Mouse (Mus musculus) gastrocnemius, adult 2 months (tissue): Measurements from ENCODE around the gene Gfer. TPM values are rescaled to one million over a fixed set of nuclear protein-coding genes. Genes with fewer than 3 reads are reported as not detected.
"Not testable (repeated sequence)": the region's sequence is repeated elsewhere in the genome, so short reads cannot be mapped to it uniquely, and the experiment has no call there.

ENCODE experiments used
- DNase-seq: peaks from one replicate; pipeline ENCODE4 v3.0.0; 2022
- H3K27ac ChIP-seq: fragments of 200-600 bp; 2 replicates; pipeline ENCODE4 v1.8.1; 2022; ENCODE audit warnings: mild to moderate bottlenecking
- H3K4me3 ChIP-seq: fragments of 200-600 bp; 2 replicates; pipeline ENCODE4 v1.8.1; 2022; ENCODE audit warnings: mild to moderate bottlenecking, moderate library complexity
- CTCF ChIP-seq: fragments of 200-600 bp; IDR thresholded peaks from 2 replicates; pipeline ENCODE4 v1.8.1; 2022; ENCODE audit warnings: antibody characterized with exemption, mild to moderate bottlenecking, moderate library complexity
- intact Hi-C: fragments of 180-260 bp; cut with DNase I; formaldehyde crosslinking; loops from one replicate; pipeline ENCODE4 v1.15.1; 2025
- total RNA-seq, 2 experiments: library from RNA; stranded (reverse); gene quantifications; 2 replicates each; pipeline ENCODE4 v1.2.3; 2021

The Gfer gene
- total RNA-seq, 2 experiments from 2014 or later, result 32.8 to 37.5 TPM

- DNase-seq, result no peak
- no peak for TF ChIP-seq CTCF
- intact Hi-C loops, result no loop called here
Observed at GRCm38 (mm10) chr17:24670246-24670844, 25.6 kb downstream of the Gfer start.

GRCm38 (mm10) chr17:24669545-24670245, 26.3 kb downstream of the Gfer start, which contains the start of gene Zfp598:
Gene Zfp598, plus strand, starts transcription at chr17:24669687.
- peak; percentile 98 for DNase-seq
- intact Hi-C loops, result loop anchor here (5.0 to 10.0 kb wide), 2 partner anchors 55 to 127 kb away; no protein-coding TSS in a partner anchor
- Histone ChIP-seq H3K27ac (peak within 1 kb of the TSS; percentile 96), H3K4me3 (peak within 1 kb of the TSS; percentile 100)
- peak; percentile 48 for TF ChIP-seq CTCF

More at GRCm38 (mm10) chr17:24670246-24670844, 25.6 kb downstream of the Gfer start:
- Histone ChIP-seq H3K4me3 (peak overlapping the region; percentile 100), H3K27ac (peak overlapping the region; percentile 96)

- Histone ChIP-seq H3K27ac (peak overlapping the region; percentile 96), H3K4me3 (peak overlapping the region; percentile 100)
- intact Hi-C loops, result loop anchor here (5.0 to 10.0 kb wide), 2 partner anchors 54 to 127 kb away; no protein-coding TSS in a partner anchor
- DNase-seq, result not testable (repeated sequence)
Observed at GRCm38 (mm10) chr17:24669214-24669544, 26.8 kb downstream of the Gfer start.

- 0 out of 2 replicates have a peak overlapping the region, but pooled peaks have one; percentile 12 for H3K27ac ChIP-seq
- H3K4me3 ChIP-seq, result no peak overlapping the region
- DNase-seq, result peak; percentile 69
- peak; percentile 75 for TF ChIP-seq CTCF
- intact Hi-C loops, result loop anchor here (5.0 to 10.0 kb wide), 2 partner anchors 53 to 125 kb away; no protein-coding TSS in a partner anchor
Observed at GRCm38 (mm10) chr17:24667416-24667815, 28.5 kb downstream of the Gfer start.

GRCm38 (mm10) chr17:24667011-24667410, 28.9 kb downstream of the Gfer start:
- not testable (repeated sequence) for DNase-seq, H3K4me3 ChIP-seq
- 0 out of 2 replicates have a peak overlapping the region, but pooled peaks have one; percentile 12 for H3K27ac ChIP-seq
- intact Hi-C loops, result loop anchor here (5.0 to 10.0 kb wide), 2 partner anchors 52 to 125 kb away; no protein-coding TSS in a partner anchor

- Histone ChIP-seq H3K27ac (no peak within 1 kb of the TSS), H3K4me3 (peak within 1 kb of the TSS; percentile 67)
- no peak for TF ChIP-seq CTCF
- intact Hi-C loops, result no loop called here
- no peak for DNase-seq
Observed at GRCm38 (mm10) chr17:24658017-24658758, 37.8 kb downstream of the Gfer start, which contains the start of gene Npw. Gene Npw, minus strand, starts transcription at chr17:24658457.

GRCm38 (mm10) chr17:24654969-24655368, 41.0 kb downstream of the Gfer start:
- intact Hi-C loops, result loop anchor here (1.0 kb wide), 1 partner anchor 115 kb away; no protein-coding TSS in a partner anchor
- no peak for DNase-seq
- no peak for TF ChIP-seq CTCF
- Histone ChIP-seq H3K27ac (no peak overlapping the region), H3K4me3 (no peak overlapping the region)

GRCm38 (mm10) chr17:24653967-24654710, 41.8 kb downstream of the Gfer start:
- peak overlapping the region; percentile 54 for H3K4me3 ChIP-seq
- 0 out of 2 replicates have a peak overlapping the region, but pooled peaks have one; percentile 16 for H3K27ac ChIP-seq
- peak; percentile 92 for TF ChIP-seq CTCF
- intact Hi-C loops, result loop anchor here (1.0 to 2.0 kb wide), 2 partner anchors 114 to 125 kb away; no protein-coding TSS in a partner anchor
- DNase-seq, result peak; percentile 80

GRCm38 (mm10) chr17:24651835-24652234, 44.1 kb downstream of the Gfer start:
- DNase-seq, result no peak
- H3K4me3 ChIP-seq, result no peak overlapping the region
- intact Hi-C loops, result loop anchor here (2.0 kb wide), 1 partner anchor 123 kb away; no protein-coding TSS in a partner anchor
- H3K27ac ChIP-seq, result peak overlapping the region; percentile 94
- no peak for TF ChIP-seq CTCF

- Histone ChIP-seq H3K4me3 (peak overlapping the region; percentile 83), H3K27ac (peak overlapping the region; percentile 94)
- DNase-seq, result no peak
- no peak for TF ChIP-seq CTCF
- intact Hi-C loops, result no loop called here
Observed at GRCm38 (mm10) chr17:24650766-24651165, 45.2 kb downstream of the Gfer start.

GRCm38 (mm10) chr17:24650070-24650616, 45.8 kb downstream of the Gfer start, which contains the start of gene Slc9a3r2:
Gene Slc9a3r2, minus strand, starts transcription at chr17:24650327.
- peak; percentile 81 for DNase-seq
- intact Hi-C loops, result no loop called here
- H3K4me3 ChIP-seq, result peak within 1 kb of the TSS; percentile 83
- no peak for TF ChIP-seq CTCF
- peak within 1 kb of the TSS; percentile 94 for H3K27ac ChIP-seq
